Mouse (Mus musculus): ENCODE results near the gene Abcb9.

Gene Abcb9

DNA sequence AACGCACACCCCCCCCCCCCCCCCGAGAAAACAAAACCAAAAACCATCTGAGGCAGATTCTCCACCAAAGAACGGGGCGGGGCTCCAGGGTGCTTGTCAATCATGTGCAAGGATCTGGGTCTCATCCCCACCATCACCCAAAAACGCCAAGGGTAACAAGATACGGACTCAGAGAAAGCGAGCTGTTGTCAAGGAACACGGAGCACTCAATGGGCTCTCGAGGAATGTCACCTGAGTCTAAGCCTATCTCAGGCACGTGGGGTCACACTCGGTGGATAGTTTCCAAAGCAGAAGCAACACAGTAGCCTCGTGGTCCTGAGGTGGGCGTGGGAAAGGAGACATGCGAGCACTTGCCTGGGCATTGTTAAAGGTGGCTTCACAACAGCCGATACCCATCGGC lies 81.9 kb downstream of the Abcb9 start:
- DNase-seq (ENCODE audit: inconsistent ontology term), result no peak

DNA sequence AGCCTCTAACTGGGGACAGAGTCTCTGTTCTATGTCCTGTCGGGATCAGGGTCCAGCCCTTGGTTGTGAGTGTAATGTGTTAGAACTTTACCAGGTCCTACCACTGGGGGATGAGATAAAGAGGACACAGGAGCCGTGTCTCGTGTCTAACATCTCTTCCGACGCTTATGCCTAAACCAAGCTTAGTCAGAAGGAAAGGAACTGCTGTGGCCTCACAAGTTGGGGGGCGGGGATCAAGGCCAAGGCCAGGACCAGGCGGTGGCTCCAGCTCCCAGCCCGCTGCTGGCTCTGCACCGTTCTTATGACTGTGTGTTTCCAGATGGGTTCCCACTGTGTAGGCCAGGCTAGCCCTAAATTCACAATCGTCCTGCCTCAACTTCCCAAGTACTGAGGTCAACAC lies 82.7 kb downstream of the Abcb9 start:
- DNase-seq (ENCODE audit: inconsistent ontology term), result no peak

- DNase-seq (ENCODE audit: inconsistent ontology term), result no peak
Observed at GRCm38 (mm10) chr5:124011927-124012326, 83.7 kb downstream of the Abcb9 start.

Data from Muller cell, postnatal 12 days (primary cell).